Mouse (Mus musculus): ENCODE measurements around the gene Aspa. TPM values are rescaled to one million over a fixed set of nuclear protein-coding genes. Genes with fewer than 3 reads are reported as not detected.
"Not testable (repeated sequence)": the region's sequence is repeated elsewhere in the genome, so short reads cannot be mapped to it uniquely, and the experiment has no call there.

Gene Aspa
- polyA plus RNA-seq (2012; rRNA removed): 23.8 and 25.8 TPM in 2 replicates

GRCm38 (mm10) chr11:73329442-73329841 is at the start of gene Aspa, which contains the start of the genes Gm49340 and Spata22:
TSS of gene Aspa (minus strand) at chr11:73329596.
TSS of gene Gm49340 (plus strand) at chr11:73329741.
TSS of gene Spata22 (plus strand) at chr11:73329741.
- no peak for DNase-seq (ENCODE audit: low spot score)

- no peak for DNase-seq (ENCODE audit: low spot score)
Observed at GRCm38 (mm10) chr11:73370946-73371345, 41.5 kb upstream of the Aspa start, which contains the start of gene Olfr376. TSS of gene Olfr376 (plus strand) at chr11:73371246.

GRCm38 (mm10) chr11:73350483-73350882 is 21.1 kb upstream of the Aspa start, which contains the start of gene Olfr20:
TSS of gene Olfr20 (plus strand) at chr11:73350783.
- no peak for DNase-seq (ENCODE audit: low spot score)

- no peak for DNase-seq (ENCODE audit: low spot score)
Observed at GRCm38 (mm10) chr11:73336919-73337318, 7.5 kb upstream of the Aspa start.

GRCm38 (mm10) chr11:73333357-73333756 is 4.0 kb upstream of the Aspa start:
- no peak for DNase-seq (ENCODE audit: low spot score)

- DNase-seq (ENCODE audit: low spot score): no peak
Observed at GRCm38 (mm10) chr11:73327361-73327760, 2.0 kb downstream of the Aspa start.

GRCm38 (mm10) chr11:73326485-73326886 is 2.9 kb downstream of the Aspa start:
- no peak for DNase-seq (ENCODE audit: low spot score)

- no peak for DNase-seq (ENCODE audit: low spot score)
Observed at GRCm38 (mm10) chr11:73323906-73324830, 5.2 kb downstream of the Aspa start.

- DNase-seq (ENCODE audit: low spot score): not testable (repeated sequence)
Observed at GRCm38 (mm10) chr11:73321064-73321463, 8.3 kb downstream of the Aspa start.

- not testable (repeated sequence) for DNase-seq (ENCODE audit: low spot score)
Observed at GRCm38 (mm10) chr11:73318581-73318980, 10.8 kb downstream of the Aspa start.

GRCm38 (mm10) chr11:73315961-73316360 is 13.4 kb downstream of the Aspa start:
- DNase-seq (ENCODE audit: low spot score): no peak

GRCm38 (mm10) chr11:73303123-73303522 is 26.3 kb downstream of the Aspa start:
- DNase-seq (ENCODE audit: low spot score): no peak

- DNase-seq (ENCODE audit: low spot score): no peak
Observed at GRCm38 (mm10) chr11:73289621-73290020, 39.8 kb downstream of the Aspa start.

- DNase-seq (ENCODE audit: low spot score): no peak
Observed at GRCm38 (mm10) chr11:73284351-73284750, 45.0 kb downstream of the Aspa start.

- no peak for DNase-seq (ENCODE audit: low spot score)
Observed at GRCm38 (mm10) chr11:73283926-73284325, 45.5 kb downstream of the Aspa start.

GRCm38 (mm10) chr11:73283369-73283768 is 46.0 kb downstream of the Aspa start:
- no peak for DNase-seq (ENCODE audit: low spot score)

- peak; percentile 41 for DNase-seq (ENCODE audit: low spot score)
Observed at GRCm38 (mm10) chr11:73281528-73282027, 47.8 kb downstream of the Aspa start.

GRCm38 (mm10) chr11:73280710-73281109 is 48.7 kb downstream of the Aspa start:
- no peak for DNase-seq (ENCODE audit: low spot score)

- DNase-seq (ENCODE audit: low spot score): no peak
Observed at GRCm38 (mm10) chr11:73274821-73275220, 54.6 kb downstream of the Aspa start.

- no peak for DNase-seq (ENCODE audit: low spot score)
Observed at GRCm38 (mm10) chr11:73267267-73267666, 62.1 kb downstream of the Aspa start, which contains the start of gene Trpv3. TSS of gene Trpv3 (plus strand) at chr11:73267388.

- DNase-seq (ENCODE audit: low spot score): no peak
Observed at GRCm38 (mm10) chr11:73261385-73261784, 68.0 kb downstream of the Aspa start.

GRCm38 (mm10) chr11:73260457-73260856 is 68.9 kb downstream of the Aspa start:
- DNase-seq (ENCODE audit: low spot score): no peak

- DNase-seq (ENCODE audit: low spot score): no peak
Observed at GRCm38 (mm10) chr11:73258664-73259063, 70.7 kb downstream of the Aspa start.
